Mouse (Mus musculus) kidney, postnatal 36 days (tissue): ENCODE measurements at regions not wholly inside any gene's neighbourhood (a gene's known extent, or its start where the extent isn't known, plus 50 kb on each side); places are given as distances from the start of the nearest gene placed in this dataset.

Experiments
- DNase-seq, 2 experiments: peaks; one replicate each; pipeline ENCODE4 v3.0.0; 2021 to 2022; ENCODE audit warnings: mixed read lengths in 2 of 2

DNA sequence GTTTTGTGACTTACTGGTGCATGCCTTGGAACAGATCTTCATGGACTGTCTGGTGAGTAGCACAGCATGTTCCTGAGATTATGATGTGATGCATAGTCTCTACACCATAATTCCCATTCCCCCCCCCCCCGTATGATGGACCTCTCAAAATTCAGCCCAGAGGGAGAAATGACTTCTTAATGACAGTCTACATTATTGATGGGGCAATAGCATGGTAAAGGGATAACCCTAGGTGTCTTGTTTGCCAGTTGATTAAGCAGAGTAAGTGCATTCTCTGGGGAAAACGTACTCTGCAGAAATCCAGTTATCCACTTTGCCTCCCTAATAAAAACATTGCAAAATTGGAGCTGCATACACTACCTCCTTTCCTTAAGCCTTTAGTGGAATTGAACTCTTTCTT lies 684.7 kb downstream of the Stpg2 start:
- no peak for DNase-seq

DNA sequence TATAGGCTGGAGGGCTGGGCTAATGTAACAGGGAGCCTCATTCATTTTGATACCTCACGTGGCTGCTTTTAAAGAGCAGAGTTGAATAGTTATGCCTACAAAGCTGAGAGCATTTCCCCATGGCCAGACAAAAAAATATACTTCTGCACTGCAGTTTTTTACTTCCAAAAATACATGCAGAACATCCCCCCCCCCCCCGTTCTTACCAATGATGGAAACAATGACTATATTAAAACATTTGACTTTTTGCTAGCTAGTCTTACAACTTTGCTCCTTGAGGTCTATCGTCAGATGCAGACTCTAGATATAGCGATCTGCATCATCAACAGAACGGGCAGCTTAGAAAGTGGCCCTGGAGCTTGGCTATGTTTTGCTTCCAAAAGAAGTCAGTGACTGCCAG lies 692.4 kb downstream of the Stpg2 start:
- DNase-seq, result no peak

DNA sequence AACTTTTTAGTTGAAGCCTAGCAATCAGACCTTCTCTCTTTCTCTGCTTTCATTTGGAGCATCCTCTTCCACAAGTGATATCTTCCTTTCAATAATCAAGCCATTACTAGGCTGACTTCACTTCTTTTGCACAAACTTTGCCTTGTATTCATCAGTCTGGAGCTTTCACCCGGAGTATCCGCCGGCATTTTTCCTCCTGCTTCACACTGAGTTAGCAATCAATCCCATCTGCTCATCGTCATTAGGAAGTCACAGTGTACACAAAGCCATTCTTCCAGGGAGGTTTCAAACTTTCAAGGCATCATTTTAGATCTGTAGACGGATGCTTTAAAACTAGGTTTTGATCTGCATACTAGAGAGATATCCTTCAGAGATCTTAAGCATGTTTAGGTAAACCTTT lies 693.7 kb downstream of the Stpg2 start:
- no peak for DNase-seq

DNA sequence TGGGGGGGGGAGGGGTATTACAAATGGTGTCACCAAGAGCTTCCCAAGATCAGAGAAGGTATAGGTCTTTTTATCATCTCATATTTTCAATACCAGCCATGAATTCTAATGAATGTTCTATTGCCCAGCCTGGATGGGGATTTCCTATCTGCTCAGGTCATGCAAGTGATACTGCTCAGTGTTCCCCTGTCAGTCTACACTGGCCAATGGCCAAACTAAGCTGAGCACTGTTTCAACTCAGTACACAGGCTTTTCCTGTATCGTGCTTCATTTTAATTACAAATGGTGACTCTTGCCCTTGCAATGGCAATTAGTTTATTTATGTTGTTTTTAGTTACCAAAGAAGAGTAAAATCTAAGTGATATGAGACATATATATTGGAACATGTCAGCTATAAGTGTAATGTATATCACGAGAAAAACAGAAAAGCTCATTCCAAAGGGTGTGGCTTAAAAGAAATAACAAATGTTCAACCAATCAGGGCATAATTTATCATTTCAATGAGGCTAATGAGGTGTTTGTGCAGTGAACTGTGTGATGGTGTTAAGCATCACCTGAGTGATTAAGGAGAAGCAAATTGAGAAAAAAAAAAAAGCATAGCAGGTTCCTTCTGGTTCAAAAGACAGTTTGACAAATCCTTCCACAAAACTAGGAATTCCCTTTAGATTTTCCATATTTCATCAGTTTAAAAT lies 708.3 kb downstream of the Stpg2 start:
- DNase-seq, result peak in 1 of 2 experiments; percentile 2

DNA sequence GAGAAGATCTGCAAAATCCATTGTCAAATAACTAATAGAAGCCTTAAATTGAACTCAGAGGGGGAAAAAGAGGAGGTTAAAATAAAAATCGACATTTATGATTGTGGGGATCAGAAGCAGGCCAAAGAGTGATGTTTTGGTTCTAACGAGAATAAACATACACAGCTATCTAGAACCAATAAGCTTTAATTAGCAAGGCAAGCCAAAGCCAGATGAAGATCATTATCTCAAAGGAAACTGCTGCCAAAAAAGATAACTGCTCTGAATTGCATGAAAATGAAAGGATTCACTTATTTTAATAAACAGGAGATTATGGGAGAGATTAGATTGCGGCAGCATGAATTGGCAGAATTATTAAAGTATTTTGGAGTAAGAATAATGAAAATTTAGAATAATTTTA lies 716.8 kb downstream of the Stpg2 start:
- no peak for DNase-seq

DNA sequence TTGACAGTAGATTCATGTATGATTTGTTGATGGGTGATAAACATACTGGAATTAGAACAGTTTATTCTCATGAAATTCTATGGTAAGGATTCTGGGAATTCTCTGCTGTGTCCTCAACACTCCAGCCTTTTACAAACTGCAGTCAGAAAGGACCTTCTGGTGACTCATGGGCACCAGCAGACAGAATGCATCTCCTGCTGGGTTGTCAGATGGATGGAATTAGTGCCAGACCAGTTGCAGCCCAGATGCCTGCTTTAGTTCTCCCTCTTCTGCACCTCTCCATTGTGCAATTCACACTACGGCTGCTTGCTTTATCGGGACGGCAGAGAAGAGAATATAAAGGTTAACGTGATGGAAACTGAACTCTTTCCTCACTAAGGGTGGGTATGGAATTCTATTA lies 727.5 kb downstream of the Stpg2 start:
- no peak for DNase-seq

DNA sequence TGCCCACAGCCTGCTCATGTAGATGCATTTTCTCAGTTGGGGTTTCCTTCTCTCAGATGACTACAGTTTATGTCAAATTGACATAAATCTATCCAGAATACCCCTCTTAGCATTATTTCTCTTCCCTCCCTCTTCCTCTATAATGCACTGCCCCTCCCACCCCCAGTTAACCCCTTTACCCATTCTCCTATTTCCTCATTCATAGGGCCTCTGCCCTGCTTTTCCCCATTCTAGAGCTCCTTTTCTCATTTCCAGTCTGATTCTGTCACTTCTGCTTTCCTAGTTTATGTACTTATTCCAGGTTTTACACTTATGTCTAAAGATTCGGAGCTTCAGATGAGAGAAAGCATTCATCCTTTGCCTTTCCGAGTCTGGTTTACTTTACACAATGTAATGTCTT lies 740.7 kb downstream of the Stpg2 start:
- DNase-seq, result no peak

DNA sequence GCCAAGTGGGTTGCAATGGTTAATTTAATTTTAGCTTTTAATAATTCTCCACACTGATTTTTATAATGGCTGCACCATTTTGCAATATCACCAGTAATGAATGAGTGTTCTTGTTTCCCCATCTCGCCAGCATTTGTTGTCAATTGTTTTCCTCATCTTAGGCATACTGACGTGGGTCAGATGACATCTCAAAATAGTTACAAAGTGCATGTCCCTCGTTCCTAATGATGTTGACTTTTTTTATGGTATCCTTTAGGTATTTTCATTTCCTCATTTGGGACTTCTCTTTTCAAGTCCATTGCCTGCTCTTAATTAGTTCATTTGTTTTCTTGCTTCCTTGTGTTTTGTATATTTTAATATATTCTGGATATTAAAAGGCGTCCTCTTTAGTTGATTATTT lies 741.8 kb downstream of the Stpg2 start:
- no peak for DNase-seq

DNA sequence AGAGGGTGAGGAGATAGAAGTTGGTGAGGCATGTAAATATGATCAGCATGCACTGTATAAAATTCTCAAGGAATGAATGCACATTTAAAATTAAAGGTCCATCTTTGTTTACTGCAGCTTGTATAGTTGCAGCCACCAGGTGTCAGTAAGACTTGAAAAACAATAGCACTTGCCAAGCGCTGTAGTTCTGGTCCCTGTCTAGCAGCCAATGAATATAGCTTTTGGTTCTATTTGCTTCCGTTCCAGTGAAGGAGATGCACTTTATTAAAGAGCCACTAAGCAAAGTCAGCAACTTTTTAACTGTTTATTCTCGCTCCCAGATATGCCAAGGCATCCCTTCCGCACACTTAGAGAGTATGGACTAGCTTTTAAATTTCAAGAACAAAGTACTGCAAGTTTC lies 743.6 kb downstream of the Stpg2 start:
- DNase-seq, result peak in 1 of 2 experiments; percentile 9

DNA sequence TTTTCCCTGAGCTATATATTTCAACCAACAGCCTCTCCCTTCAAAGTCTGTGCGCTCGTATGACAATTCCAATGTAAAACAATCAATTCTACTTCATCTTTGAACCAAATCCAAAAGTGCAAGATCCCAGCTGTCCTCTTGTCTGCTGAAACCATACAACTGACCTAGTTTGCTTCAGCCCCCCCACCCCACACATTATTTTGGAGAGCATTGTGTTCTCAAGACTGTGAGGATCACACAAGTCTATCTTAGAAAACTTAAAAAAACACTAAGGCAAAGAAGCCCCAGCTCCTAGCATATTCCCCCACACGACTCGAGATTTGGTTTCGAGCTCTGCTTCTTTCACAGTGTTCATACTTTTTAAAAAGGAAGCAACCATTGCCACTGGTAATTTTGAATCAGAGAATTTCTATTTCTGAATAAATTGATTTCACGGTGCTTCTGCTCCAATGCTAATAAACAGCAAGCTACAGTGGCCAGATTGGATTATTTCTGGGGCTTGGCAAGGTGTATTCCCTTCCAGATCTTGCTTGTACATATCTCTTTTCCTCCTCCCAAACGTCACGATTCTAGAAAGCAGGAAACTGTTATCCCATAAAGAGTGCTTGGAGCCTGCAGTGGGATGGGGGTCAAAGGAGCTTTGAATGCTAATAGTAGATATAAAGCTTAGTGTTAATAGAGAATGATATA lies 744.7 kb downstream of the Stpg2 start:
- DNase-seq, result no peak

DNA sequence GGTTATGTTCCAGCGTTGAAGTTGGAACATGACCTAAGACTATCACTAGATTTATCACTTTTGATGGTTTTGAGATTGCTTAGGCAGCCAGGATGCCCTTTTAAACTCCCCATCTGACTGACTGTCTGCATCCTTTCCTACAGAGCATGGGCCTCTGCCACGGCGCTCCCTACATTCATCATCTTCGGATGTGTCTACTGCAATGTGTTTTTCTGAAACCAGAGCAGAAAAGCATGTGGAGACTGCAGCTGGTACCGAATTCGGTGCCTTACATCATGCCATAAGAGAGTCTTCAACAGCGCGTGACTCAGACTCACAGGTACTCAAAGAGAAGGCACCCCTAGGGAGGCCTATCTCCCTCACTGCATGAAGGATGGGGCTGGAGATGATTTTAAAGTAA lies 746.0 kb downstream of the Stpg2 start:
- DNase-seq, result no peak

DNA sequence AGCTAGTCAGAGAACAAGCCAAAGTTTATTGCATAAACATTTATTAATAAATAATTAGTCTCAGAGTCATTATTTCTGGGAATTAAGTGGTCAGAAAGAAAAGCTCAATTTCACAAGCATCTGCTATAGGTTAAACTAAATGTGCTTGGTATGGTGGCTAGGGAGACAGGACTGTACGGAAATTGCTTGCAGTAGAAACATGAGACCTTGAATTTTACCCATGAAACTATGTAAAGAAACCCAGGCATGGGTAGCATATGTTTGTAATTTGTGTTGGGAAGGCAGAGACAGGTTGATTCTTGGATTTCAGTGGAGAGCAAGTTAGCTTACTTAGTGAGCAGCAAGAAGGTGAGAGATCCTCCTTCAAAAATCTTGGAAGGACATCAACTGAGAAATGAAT lies 772.7 kb downstream of the Stpg2 start:
- DNase-seq, result no peak

DNA sequence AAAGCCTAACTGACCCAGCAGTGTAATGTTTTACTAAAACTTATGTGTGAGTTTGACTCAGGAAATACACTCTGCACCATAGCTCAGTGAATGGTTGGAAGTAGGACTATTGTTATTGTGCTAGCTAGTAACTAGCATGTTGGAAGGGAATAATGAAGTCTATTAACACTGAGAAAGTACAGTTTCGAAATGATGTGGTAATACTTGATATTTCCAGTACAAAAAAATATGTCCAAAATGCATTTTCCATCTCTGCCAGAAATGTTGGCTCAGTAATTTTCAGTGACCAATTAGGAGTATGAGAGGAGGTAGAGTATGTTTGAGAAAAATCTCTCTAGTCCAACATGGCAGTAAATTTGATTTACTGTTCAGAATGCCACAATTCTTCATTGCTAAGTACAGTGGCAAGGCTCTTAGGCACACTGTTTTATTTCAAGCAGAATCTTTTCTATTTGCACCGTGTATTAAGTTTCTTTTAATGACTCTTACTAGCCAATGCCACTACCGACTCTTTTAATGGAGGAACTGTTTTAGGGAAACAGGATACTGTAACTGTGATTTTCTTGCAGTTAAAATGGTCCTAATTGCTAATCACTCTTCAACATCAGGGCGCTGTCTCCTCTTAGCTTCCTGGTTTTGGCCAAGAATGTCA lies 780.5 kb downstream of the Stpg2 start:
- no peak for DNase-seq

DNA sequence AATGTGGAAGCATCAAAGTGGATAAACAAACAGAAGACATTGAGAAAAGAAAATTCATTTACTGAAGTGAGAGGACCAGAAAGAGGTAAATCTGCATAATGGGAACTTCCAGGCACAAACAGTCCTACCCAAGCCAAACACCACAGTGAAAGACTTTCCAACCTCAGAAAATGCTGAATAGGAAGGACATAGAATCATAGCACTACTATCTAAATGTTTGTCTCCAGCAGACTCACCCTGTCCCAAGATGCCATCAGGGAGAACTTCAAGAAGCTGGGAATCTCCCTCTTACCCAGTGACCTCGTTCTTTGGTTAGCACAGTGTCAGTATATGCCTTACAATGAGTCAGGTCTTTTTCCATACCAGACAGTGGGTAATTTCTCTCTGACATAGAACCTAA lies 783.4 kb downstream of the Stpg2 start:
- DNase-seq, result no peak

DNA sequence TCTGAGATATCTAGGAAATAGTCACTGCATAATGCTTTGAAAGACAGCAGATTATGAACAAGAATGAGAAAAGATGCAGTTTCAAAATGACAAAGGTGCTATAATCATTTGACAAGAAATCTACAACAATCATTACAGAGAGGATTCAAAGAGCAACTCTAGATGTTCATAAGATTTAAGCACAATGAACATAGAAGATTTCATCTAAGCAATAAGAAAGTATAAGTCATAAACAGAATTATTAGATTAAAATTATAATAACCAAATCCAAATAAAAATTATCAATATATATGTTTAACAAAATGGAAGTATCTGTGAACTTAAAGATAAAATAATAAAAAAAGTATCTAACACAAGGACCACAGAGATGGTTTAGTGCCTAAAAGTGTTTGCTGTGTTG lies 783.9 kb downstream of the Stpg2 start:
- DNase-seq, result no peak

DNA sequence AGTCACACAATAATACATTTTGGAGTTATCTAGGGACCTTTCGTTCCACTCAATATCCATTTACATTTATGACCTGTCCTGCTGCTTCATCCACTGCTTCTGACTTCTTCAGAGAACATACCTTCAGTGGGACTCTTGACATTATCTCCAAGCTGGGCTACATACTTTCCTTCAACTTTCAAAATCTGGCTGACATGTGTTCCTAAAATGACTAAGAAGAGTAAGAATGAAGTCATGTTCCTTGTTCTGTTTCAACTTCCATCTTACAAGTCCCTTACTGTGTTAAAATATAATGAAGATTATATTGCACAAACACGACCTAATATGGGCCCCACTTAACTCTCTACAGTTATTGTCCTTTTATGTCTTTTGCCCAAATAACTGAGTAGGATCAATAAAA lies 807.0 kb downstream of the Stpg2 start:
- no peak for DNase-seq

DNA sequence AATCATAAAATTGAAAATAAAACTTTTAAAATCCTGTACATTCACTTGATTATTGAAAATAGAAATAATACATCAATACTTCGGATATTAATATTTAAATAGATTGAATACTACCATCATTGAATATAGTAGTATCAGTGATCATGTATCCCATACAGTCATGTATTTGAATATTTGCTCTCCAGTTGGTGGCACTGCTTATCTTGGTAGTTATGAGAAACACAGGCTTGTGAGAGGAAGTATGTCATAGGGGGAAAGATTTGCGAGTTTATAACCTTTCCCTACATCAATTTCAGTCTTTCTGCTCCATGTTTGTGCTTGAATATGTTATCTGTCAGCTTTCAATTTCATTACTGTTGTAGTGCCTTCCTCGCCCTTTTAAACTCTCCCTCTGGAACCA lies 828.6 kb downstream of the Stpg2 start:
- DNase-seq, result no peak

DNA sequence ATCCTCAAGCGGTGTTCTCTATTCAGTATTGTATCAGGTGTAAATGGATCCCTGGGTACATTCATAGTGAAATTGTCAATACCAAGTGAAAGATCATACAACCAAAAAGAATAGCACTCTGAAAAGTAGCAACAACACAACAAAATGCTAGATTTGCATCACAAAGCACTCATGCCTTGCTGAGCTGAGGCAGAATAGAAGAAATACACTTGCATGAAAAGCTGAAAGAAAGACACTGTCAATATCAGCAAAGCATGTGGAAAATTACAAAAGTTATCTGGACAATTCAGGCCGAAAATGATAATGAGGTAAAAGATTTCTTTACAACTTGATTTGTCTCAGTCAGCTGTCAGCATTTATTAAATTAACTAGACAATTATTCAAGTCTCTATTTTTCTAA lies 829.6 kb downstream of the Stpg2 start:
- DNase-seq, result no peak

DNA sequence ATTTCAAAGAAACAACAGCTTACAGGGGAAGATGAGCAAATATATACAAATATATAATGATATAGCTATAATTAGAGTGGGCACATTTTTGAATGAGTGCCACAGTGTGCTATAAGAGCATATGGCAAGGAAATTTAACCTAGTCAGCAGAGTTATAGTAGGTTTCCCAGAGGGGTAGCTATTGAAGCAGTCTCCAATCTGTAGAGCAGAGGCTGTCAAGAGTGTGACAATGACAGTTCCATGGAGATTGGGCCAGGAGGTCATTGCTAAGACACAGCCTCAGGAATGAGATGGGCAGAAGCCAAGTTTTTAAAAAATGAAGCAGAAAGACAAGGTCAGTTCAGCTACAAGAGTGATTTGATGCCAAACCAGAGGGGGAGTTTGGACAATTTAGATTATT lies 839.4 kb downstream of the Stpg2 start:
- no peak for DNase-seq

DNA sequence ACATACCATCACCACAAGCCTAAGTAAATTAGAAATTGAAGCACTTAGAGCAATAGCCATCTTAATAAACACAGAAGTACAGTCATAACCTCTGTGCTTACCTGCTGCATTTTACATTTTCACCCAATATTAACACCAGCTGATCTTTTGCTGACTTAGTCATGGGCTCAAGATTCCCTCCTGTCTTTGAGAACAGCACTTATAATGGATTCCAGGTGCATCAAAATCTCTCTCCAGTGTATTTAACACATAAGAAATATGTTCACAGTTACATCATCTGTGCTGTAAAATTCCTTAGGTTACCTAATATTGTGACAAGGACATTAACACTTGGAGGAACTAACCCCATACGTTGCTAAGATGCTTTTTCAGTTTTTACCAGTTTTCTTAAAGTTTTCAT lies 849.1 kb downstream of the Stpg2 start:
- no peak for DNase-seq

DNA sequence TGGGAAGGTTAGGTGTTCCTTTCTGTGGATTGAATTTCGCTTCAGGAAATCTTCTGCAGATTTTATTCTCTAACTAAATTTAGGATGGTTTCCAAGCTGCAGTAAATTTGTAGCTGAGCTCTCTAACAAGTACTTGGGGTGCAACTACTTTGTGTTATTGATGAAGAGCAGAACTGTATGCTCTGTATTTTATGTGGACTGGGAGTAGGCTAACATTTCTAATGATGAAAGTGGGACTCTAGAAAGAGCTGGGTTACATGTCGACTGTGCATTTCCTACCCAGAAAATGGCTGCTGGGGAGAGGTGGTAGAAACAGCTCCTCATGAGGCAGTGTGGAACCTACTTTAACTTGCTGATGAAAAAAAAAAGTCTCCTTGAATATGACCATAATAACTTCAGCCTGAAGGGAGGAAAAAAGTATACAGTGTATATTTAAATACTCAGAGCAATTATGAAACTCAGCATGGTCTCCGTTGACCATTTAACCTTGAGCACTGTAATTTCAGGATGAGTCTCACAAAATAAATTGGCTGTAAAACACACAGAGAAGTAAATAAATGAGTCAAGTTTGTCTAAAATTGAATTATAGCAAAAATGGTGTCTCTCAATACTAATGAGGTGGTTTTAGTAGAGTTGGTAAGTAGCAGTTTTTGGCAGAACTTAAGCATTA lies 852.6 kb downstream of the Stpg2 start:
- DNase-seq, result no peak

DNA sequence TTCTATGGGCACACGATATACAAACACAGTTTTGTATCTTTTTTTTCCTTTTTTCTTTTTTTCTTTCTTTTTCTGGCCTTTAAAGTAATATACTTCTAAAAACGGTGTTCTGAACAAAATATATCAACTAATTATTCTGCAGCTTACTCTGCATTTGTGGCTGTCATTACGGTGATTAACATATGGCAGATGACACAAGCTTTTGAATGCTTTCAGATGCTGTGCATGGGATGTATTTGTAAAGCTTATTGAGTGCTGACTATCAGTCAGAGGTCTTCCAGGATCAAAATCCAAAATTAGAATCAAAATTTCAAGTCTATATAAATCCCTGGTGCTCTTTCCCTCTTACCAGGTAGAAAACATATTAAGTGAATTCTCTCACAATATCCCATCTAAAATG lies 853.6 kb downstream of the Stpg2 start:
- no peak for DNase-seq

DNA sequence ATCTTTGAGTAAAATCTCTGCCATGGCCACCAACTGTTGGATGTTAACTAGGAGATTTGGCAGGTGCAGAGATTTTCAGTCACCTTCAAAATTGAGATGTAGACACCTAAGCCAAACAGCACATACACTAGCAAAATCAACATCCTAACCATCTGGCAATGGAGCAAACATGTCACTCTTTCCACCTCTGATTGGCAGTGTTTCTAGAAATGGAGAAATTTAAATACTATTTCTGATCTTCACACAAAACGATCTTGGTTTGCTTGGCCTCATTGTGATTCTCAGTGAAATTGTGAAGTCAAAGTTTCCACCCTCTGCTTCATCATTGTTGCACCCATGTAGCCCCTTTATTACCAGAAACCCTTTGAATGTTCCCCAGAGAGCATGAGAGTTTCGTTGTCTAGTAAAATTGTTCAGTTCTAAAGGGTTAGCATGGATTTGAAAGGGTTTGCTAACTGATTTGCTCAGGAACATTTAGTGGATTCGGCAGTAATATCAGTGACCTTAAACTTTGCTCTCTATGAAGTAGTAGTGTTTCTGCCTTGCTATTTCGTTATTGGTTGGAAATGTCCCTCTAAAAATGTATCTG lies 854.1 kb downstream of the Stpg2 start:
- no peak for DNase-seq
